Mouse (Mus musculus) bone marrow macrophage, adult 2 months (primary cell): Measurements from ENCODE around the gene Inpp5e.

Experiments
- CTCF ChIP-seq: IDR thresholded peaks from 2 replicates; pipeline ENCODE4 v1.5.1; 2012; ENCODE audit warnings: low read depth, mild to moderate bottlenecking, low read length, moderate library complexity
- POLR2A ChIP-seq: IDR thresholded peaks from 2 replicates; pipeline ENCODE4 v1.6.1; 2012; ENCODE audit warnings: mild to moderate bottlenecking, low read depth, low read length, borderline replicate concordance

GRCm38 (mm10) chr2:26423086-26423485 is 14.1 kb upstream of the Inpp5e start:
- TF ChIP-seq CTCF (no peak), POLR2A (no peak)
